Mouse (Mus musculus) erythroblast, embryonic 14.5 days (primary cell): ENCODE data around the gene Kctd21.

Experiments
- GATA1 ChIP-seq: IDR thresholded peaks from 2 replicates; pipeline ENCODE4 v1.6.1; 2012; ENCODE audit warnings: low read length, inconsistent platforms, mixed read lengths
- TAL1 ChIP-seq: IDR thresholded peaks from 3 replicates; pipeline ENCODE4 v1.6.1; 2012; ENCODE audit warnings: low read length, inconsistent platforms, mixed read lengths

DNA sequence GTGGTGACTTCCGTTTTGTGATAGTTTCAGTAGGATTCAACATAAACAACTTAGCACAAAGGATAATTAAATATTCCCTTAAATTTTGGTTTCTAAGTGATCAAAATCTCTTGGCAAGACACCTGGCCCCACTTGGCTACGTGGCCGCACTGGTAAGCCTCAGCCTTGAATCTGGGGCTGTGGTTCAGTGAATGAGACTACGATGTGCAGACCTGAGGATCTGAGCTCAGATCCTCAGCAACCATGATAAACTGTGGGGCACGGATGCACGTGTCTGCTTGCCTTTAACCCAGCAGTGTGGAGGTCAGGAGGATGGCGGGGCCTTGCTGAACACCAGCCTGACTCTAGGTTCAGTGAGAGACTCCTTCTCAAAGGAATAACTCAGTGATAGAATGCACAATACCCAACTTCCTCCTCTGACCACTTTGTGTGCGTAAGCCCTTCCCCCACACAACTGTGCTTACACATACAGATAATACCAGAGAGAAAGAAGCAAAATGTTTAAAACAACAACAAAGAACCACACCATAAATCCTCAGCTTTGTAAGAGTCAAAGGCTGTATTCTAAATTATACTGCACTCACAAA, 55.5 kb downstream of the Kctd21 start:
- TF ChIP-seq TAL1 (no peak), GATA1 (no peak)
